9 mouse cellular contexts compared by ENCODE assay signal in genomic region chr13:64250363-64250762, GRCm38 (mm10). TPM values are rescaled to one million over a fixed set of nuclear protein-coding genes. Genes with fewer than 3 reads are reported as not detected.
A peak's percentile ranks its signal among the peaks of the same experiment; 100 is the strongest.
DNase-seq lines count a peak whose midpoint lies in the region; ATAC-seq and TF ChIP-seq lines count a peak whose summit lies in the region.
"Had no signal": no experiment of that assay in that cellular context is flagged by ENCODE, and none has a peak within 500 bp of the region (broad histone marks: within the 10 kb centered on the region; RNA-seq: fewer than 3 reads in every experiment).

No protein-coding gene starts in this region.

- no peaks in the 10 kb centered on the region for H3K36me3 ChIP-seq in forebrain, postnatal 0 days (ENCODE audit: insufficient read depth)
- H3K36me3 ChIP-seq in forebrain, embryonic 13.5 days (ENCODE audit: poor library complexity, severe bottlenecking): no peaks in the 10 kb centered on the region
- H3K36me3 ChIP-seq: heart, embryonic 13.5 days had no signal

- no peak for DNase-seq in forebrain, postnatal 0 days
- peak; percentile 38 for DNase-seq in right cerebral cortex, postnatal 14 days
- DNase-seq in right cerebral cortex, adult 18-20 months: no peak
- DNase-seq in thymus, postnatal 14 days: peak; percentile 70
- DNase-seq in embryo, embryonic 11 days: no peak
- no peak for DNase-seq in gastrocnemius, postnatal 10 days

- H3K9me3 ChIP-seq in forebrain, postnatal 0 days (ENCODE audit: low read length): no peaks in the 10 kb centered on the region
- no peaks in the 10 kb centered on the region for H3K9me3 ChIP-seq in forebrain, embryonic 13.5 days (replicated peaks)
- H3K9me3 ChIP-seq: heart, embryonic 13.5 days had no signal

- no peak overlapping the region for H3K4me3 ChIP-seq in forebrain, postnatal 0 days (ENCODE audit: low read depth, low read length)
- H3K4me3 ChIP-seq in forebrain, embryonic 13.5 days: no peak overlapping the region
- H3K4me3 ChIP-seq: heart, embryonic 13.5 days had no signal

- H3K9ac ChIP-seq in forebrain, postnatal 0 days: no peak overlapping the region
- no peak overlapping the region for H3K9ac ChIP-seq in forebrain, embryonic 13.5 days
- H3K9ac ChIP-seq: heart, embryonic 13.5 days had no signal

- no peaks in the 10 kb centered on the region for H3K4me1 ChIP-seq in forebrain, postnatal 0 days (ENCODE audit: insufficient read depth)
- peaks cover 9% of the 10 kb centered on the region for H3K4me1 ChIP-seq in forebrain, embryonic 13.5 days

- no peak for ATAC-seq in forebrain, postnatal 0 days
- ATAC-seq in forebrain, embryonic 13.5 days: no peak
- ATAC-seq in inflammation-experienced regulatory T-cells, adult 6 months: peak; percentile 36

- H3K4me2 ChIP-seq in forebrain, postnatal 0 days (ENCODE audit: low read depth): no peak overlapping the region
- H3K4me2 ChIP-seq in forebrain, embryonic 13.5 days: no peak overlapping the region
- H3K4me2 ChIP-seq: heart, embryonic 13.5 days had no signal

- H3K27ac ChIP-seq in forebrain, postnatal 0 days (ENCODE audit: low read depth, low read length): no peak overlapping the region
- no peak overlapping the region for H3K27ac ChIP-seq in forebrain, embryonic 13.5 days
- H3K27ac ChIP-seq: heart, embryonic 13.5 days had no signal

- TF ChIP-seq CTCF in forebrain, postnatal 0 days (IDR thresholded peaks at IDR 0.05; ENCODE audit: low read depth): peak; percentile 56

- H3K27me3 ChIP-seq in forebrain, postnatal 0 days (ENCODE audit: insufficient read depth, low read length): no peaks in the 10 kb centered on the region
- no peaks in the 10 kb centered on the region; the same call in 1 of the 2 replicates for H3K27me3 ChIP-seq in forebrain, embryonic 13.5 days
- H3K27me3 ChIP-seq: heart, embryonic 13.5 days had no signal

- WGBS in forebrain, postnatal 0 days: 12% methylated on average over 1 of the region's 1 CpGs
- WGBS in forebrain, embryonic 13.5 days: 10% methylated on average over 1 of the region's 1 CpGs

RNA-seq across cellular contexts. Expression of gene Cdc14b, which starts 24.7 kb away (rescaled TPM):
- 1.7 and 3.0 TPM in 2 replicates for total RNA-seq in forebrain, postnatal 0 days (2014; rRNA removed)
- 0.42 and 0.75 TPM in 2 replicates for polyA plus RNA-seq in forebrain, postnatal 0 days (2015; fragmentation: Nextera tagmentation; extraction: Ambion mirVana)
- polyA plus RNA-seq in forebrain, embryonic 13.5 days (2015; fragmentation: Nextera tagmentation; extraction: Ambion mirVana): 3.8 and 5.5 TPM in 2 replicates
- polyA plus RNA-seq in inflammation-experienced regulatory T-cells, adult 6 months (2017; shearing (Covaris generic)): 10 to 100 TPM in 1 of 3 experiments, 1 to 10 TPM in 2; 6.5 to 14.2 (median 9.1) TPM
- 1 to 10 TPM; 4.5 to 6.8 TPM for total RNA-seq in gastrocnemius, postnatal 10 days (2021)

Comparison
In these comparisons a context has a peak if more than half of its experiments do, and no peak if none do; other contexts are left out.
1. DNase-seq: peak in right cerebral cortex, postnatal 14 days (single experiment) and thymus, postnatal 14 days (single experiment); none in forebrain, postnatal 0 days (single experiment), right cerebral cortex, adult 18-20 months (single experiment), embryo, embryonic 11 days (single experiment) and gastrocnemius, postnatal 10 days (single experiment).